Mouse (Mus musculus): Measurements from ENCODE around the gene Fan1.

Fan1 gene

GRCm38 (mm10) chr7:64373830-64374562 lies at the start of gene Fan1:
Gene Fan1 (minus strand): TSS chr7:64374095.
- peak; percentile 90 to 97 for DNase-seq (ENCODE audit: inconsistent age in 2 of 2, low spot score in 1 of 2)

- no peak for DNase-seq (ENCODE audit: inconsistent age in 2 of 2, low spot score in 1 of 2)
These were observed 30.1 kb upstream of the Fan1 start for GRCm38 (mm10) chr7:64403989-64404388.

- DNase-seq (ENCODE audit: inconsistent age in 2 of 2, low spot score in 1 of 2), result no peak
These were observed 28.6 kb upstream of the Fan1 start for GRCm38 (mm10) chr7:64402452-64402851.

- no peak for DNase-seq (ENCODE audit: inconsistent age in 2 of 2, low spot score in 1 of 2)
These were observed 26.8 kb upstream of the Fan1 start for GRCm38 (mm10) chr7:64400725-64401124.

GRCm38 (mm10) chr7:64392819-64393151 lies 18.9 kb upstream of the Fan1 start:
- no peak for DNase-seq (ENCODE audit: inconsistent age in 2 of 2, low spot score in 1 of 2)

- DNase-seq (ENCODE audit: inconsistent age in 2 of 2, low spot score in 1 of 2), result peak; percentile 99 to 100
These were observed 18.4 kb upstream of the Fan1 start, which contains the start of the genes Mphosph10 and Mcee for GRCm38 (mm10) chr7:64392122-64392818. Gene Mphosph10 (minus strand): TSS chr7:64392268. Gene Mcee (plus strand): TSS chr7:64392607.

GRCm38 (mm10) chr7:64391479-64391878 lies 17.6 kb upstream of the Fan1 start:
- peak in 1 of 2 experiments; percentile 21 for DNase-seq (ENCODE audit: inconsistent age in 2 of 2, low spot score in 1 of 2)

GRCm38 (mm10) chr7:64373147-64373829 lies 607 bp downstream of the Fan1 start:
- DNase-seq (ENCODE audit: inconsistent age in 2 of 2, low spot score in 1 of 2), result peak in 1 of 2 experiments; percentile 43

GRCm38 (mm10) chr7:64371940-64372878 lies 1.7 kb downstream of the Fan1 start:
- DNase-seq (ENCODE audit: inconsistent age in 2 of 2, low spot score in 1 of 2), result no peak

GRCm38 (mm10) chr7:64369841-64370240 lies 4.1 kb downstream of the Fan1 start:
- DNase-seq (ENCODE audit: inconsistent age in 2 of 2, low spot score in 1 of 2), result no peak

GRCm38 (mm10) chr7:64365863-64366262 lies 8.0 kb downstream of the Fan1 start:
- DNase-seq (ENCODE audit: inconsistent age in 2 of 2, low spot score in 1 of 2), result no peak

- DNase-seq (ENCODE audit: inconsistent age in 2 of 2, low spot score in 1 of 2), result no peak
These were observed 13.3 kb downstream of the Fan1 start for GRCm38 (mm10) chr7:64360586-64360945.

- DNase-seq (ENCODE audit: inconsistent age in 2 of 2, low spot score in 1 of 2), result no peak
These were observed 13.8 kb downstream of the Fan1 start for GRCm38 (mm10) chr7:64359943-64360585.

GRCm38 (mm10) chr7:64358666-64359065 lies 15.2 kb downstream of the Fan1 start:
- DNase-seq (ENCODE audit: inconsistent age in 2 of 2, low spot score in 1 of 2), result no peak

GRCm38 (mm10) chr7:64357405-64357804 lies 16.5 kb downstream of the Fan1 start:
- DNase-seq (ENCODE audit: inconsistent age in 2 of 2, low spot score in 1 of 2), result peak; percentile 85 to 93

- no peak for DNase-seq (ENCODE audit: inconsistent age in 2 of 2, low spot score in 1 of 2)
These were observed 17.2 kb downstream of the Fan1 start for GRCm38 (mm10) chr7:64356661-64357060.

- DNase-seq (ENCODE audit: inconsistent age in 2 of 2, low spot score in 1 of 2), result no peak
These were observed 19.7 kb downstream of the Fan1 start for GRCm38 (mm10) chr7:64354206-64354605.

- DNase-seq (ENCODE audit: inconsistent age in 2 of 2, low spot score in 1 of 2), result peak in 1 of 2 experiments; percentile 41
These were observed 22.8 kb downstream of the Fan1 start for GRCm38 (mm10) chr7:64351087-64351486.

- DNase-seq (ENCODE audit: inconsistent age in 2 of 2, low spot score in 1 of 2), result no peak
These were observed 24.6 kb downstream of the Fan1 start for GRCm38 (mm10) chr7:64349147-64349861.

GRCm38 (mm10) chr7:64347813-64348212 lies 26.1 kb downstream of the Fan1 start:
- DNase-seq (ENCODE audit: inconsistent age in 2 of 2, low spot score in 1 of 2), result no peak

Data from adrenal gland, adult (tissue).